In the genomic region with DNA sequence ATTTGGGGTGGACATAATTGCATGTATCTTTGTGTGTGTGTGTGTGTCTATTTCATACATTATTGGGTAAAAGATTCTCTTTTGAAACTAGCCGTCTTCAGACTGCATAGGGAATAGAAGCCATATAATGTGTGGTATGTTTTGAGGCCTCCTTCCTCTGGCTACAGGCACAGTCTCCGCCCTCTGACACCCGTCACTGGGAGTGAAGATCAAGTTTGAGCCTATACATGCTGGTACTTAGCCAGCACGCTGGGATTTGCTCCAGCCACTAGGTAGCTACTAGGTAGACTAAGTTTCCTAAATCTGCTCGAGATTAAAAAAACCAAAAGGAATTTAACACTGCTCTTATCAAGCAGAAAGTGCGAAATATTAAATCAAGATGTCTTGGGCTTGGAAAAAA, we compare ENCODE assay signal across 18 mouse cellular contexts. TPM values are rescaled to one million over a fixed set of nuclear protein-coding genes. Genes with fewer than 3 reads are reported as not detected.
DNase-seq lines count a peak whose midpoint lies in the region; ATAC-seq and TF ChIP-seq lines count a peak whose summit lies in the region.
"Had no signal": no experiment of that assay in that cellular context is flagged by ENCODE, and none has a peak within 500 bp of the region (broad histone marks: within the 10 kb centered on the region; RNA-seq: fewer than 3 reads in every experiment).

No protein-coding gene starts in this region.

- H3K9me3 ChIP-seq in limb, embryonic 14.5 days (ENCODE audit: control insufficient read depth, low read length), result no peaks in the 10 kb centered on the region
- H3K9me3 ChIP-seq in limb, embryonic 10.5 days (replicated peaks), result no peaks in the 10 kb centered on the region
- H3K9me3 ChIP-seq: hindbrain, embryonic 13.5 days had no signal

- peaks cover 25% of the 10 kb centered on the region for H3K4me1 ChIP-seq in limb, embryonic 14.5 days (ENCODE audit: control insufficient read depth, insufficient read depth, low read length)
- peaks cover 58% of the 10 kb centered on the region for H3K4me1 ChIP-seq in limb, embryonic 10.5 days

- H3K9ac ChIP-seq in limb, embryonic 14.5 days (ENCODE audit: low read depth, low read length, severe bottlenecking), result no peak overlapping the region
- H3K9ac ChIP-seq: hindbrain, embryonic 13.5 days; liver, embryonic 14.5 days had no signal

- H3K27ac ChIP-seq in gastrocnemius, adult 2 months, result peak overlapping the region; percentile 99
- H3K27ac ChIP-seq in limb, embryonic 14.5 days (replicated peaks; ENCODE audit: low read depth, low read length), result no peak overlapping the region
- no peak overlapping the region for H3K27ac ChIP-seq in limb, embryonic 10.5 days
- H3K27ac ChIP-seq: hindbrain, embryonic 13.5 days; liver, embryonic 14.5 days; macrophage had no signal

- intact Hi-C loops in gastrocnemius, adult 2 months (cut with DNase I), result no loop called here

- no peak for ATAC-seq in limb, embryonic 14.5 days (ENCODE audit: low FRiP score, low read depth)
- ATAC-seq: forebrain, embryonic 14.5 days had no signal

- peak overlapping the region; percentile 57 for H3K4me3 ChIP-seq in gastrocnemius, adult 2 months
- no peak overlapping the region for H3K4me3 ChIP-seq in limb, embryonic 14.5 days (replicated peaks; ENCODE audit: low read length)
- no peak overlapping the region for H3K4me3 ChIP-seq in limb, embryonic 10.5 days
- H3K4me3 ChIP-seq: hindbrain, embryonic 13.5 days had no signal

- DNase-seq in gastrocnemius, adult 2 months, result no peak
- DNase-seq in gastrocnemius, adult 8-10 months (ENCODE audit: low spot score in 2 of 2), result no peak
- DNase-seq in limb, embryonic 14.5 days (ENCODE audit: low spot score), result peak; percentile 54
- DNase-seq in limb, embryonic 10.5 days (ENCODE audit: low spot score), result no peak
- peak; percentile 60 for DNase-seq in urinary bladder, postnatal 14 days (ENCODE audit: low spot score)
- no peak for DNase-seq in urinary bladder, adult 18-20 months (ENCODE audit: low spot score in 2 of 2)
- DNase-seq in thymus, postnatal 10 days (ENCODE audit: low spot score in 2 of 2), result no peak
- DNase-seq in yolk sac, embryonic 10.5 days (ENCODE audit: low spot score), result no peak
- DNase-seq: adrenal gland, postnatal 25 days; B cell, adult 2 months; cerebellum, postnatal 25 days; midbrain, embryonic 14.5 days; retina, postnatal 1 day; right cerebral cortex, postnatal 4 days had no signal

- no peak overlapping the region for H3K4me2 ChIP-seq in limb, embryonic 14.5 days (replicated peaks; ENCODE audit: low read depth, low read length, severe bottlenecking)
- H3K4me2 ChIP-seq: hindbrain, embryonic 13.5 days had no signal

- no peaks in the 10 kb centered on the region for H3K36me3 ChIP-seq in limb, embryonic 14.5 days (ENCODE audit: control insufficient read depth, insufficient read depth, low read length)
- 0 out of 2 replicates have a peak, but pooled peaks cover 3% of the 10 kb centered on the region for H3K36me3 ChIP-seq in limb, embryonic 10.5 days
- H3K36me3 ChIP-seq: hindbrain, embryonic 13.5 days had no signal

- no peak for TF ChIP-seq POLR2A in limb, embryonic 14.5 days (IDR thresholded peaks at IDR 0.05; ENCODE audit: borderline replicate concordance, extremely low read depth, insufficient read depth, insufficient read length)

- H3K27me3 ChIP-seq in limb, embryonic 14.5 days (ENCODE audit: control insufficient read depth, insufficient read depth, low read length), result no peaks in the 10 kb centered on the region
- peaks cover 4% of the 10 kb centered on the region; the same call in 1 of the 2 replicates for H3K27me3 ChIP-seq in limb, embryonic 10.5 days (ENCODE audit: low read depth, poor library complexity, severe bottlenecking)

- 54% methylated on average over 6 of the region's 6 CpGs for WGBS in limb, embryonic 14.5 days
- WGBS in limb, embryonic 10.5 days, result 82% methylated on average over 6 of the region's 6 CpGs

- no peak for TF ChIP-seq CTCF in gastrocnemius, adult 2 months (IDR thresholded peaks at IDR 0.05)

RNA-seq across cellular contexts. Expression of a gene that starts 3.2 kb away (rescaled TPM):
- total RNA-seq in gastrocnemius, adult 2 months (2021), result 100 to 1,000 TPM; 133 to 186 TPM
- total RNA-seq in gastrocnemius, adult 8-10 months (2022), result 100 to 1,000 TPM; 114 to 137 (median 118) TPM
- 22.2 and 27.8 TPM in 2 replicates for polyA plus RNA-seq in limb, embryonic 14.5 days (2012; rRNA removed)
- 18.0 and 18.7 TPM in 2 replicates for polyA plus RNA-seq in limb, embryonic 14.5 days (2014; fragmentation: Nextera tagmentation; extraction: Ambion mirVana)
- 9.3 TPM in 2 replicates for polyA plus RNA-seq in limb, embryonic 10.5 days (2016; fragmentation: Nextera tagmentation; extraction: Ambion mirVana)

Comparison
In these comparisons a context has a peak if more than half of its experiments do, and no peak if none do; other contexts are left out.
1. DNase-seq: peak in limb, embryonic 14.5 days (single experiment) and urinary bladder, postnatal 14 days (single experiment); none in gastrocnemius, adult 2 months (single experiment), gastrocnemius, adult 8-10 months (0 of 2), limb, embryonic 10.5 days (single experiment), urinary bladder, adult 18-20 months (0 of 2), thymus, postnatal 10 days (0 of 2) and yolk sac, embryonic 10.5 days (single experiment).